Mouse (Mus musculus): ENCODE results near the gene Nrxn3. TPM values are rescaled to one million over a fixed set of nuclear protein-coding genes. Genes with fewer than 3 reads are reported as not detected.

Gene Nrxn3
- polyA plus RNA-seq, 1 experiment from 2014 or later = 4.8 TPM

- Histone ChIP-seq H3K27me3 (ENCODE audit: insufficient read depth, poor library complexity, severe bottlenecking) (no peaks in the 10 kb centered on the region), H3K36me3 (no peaks in the 10 kb centered on the region), H3K4me3 (no peak overlapping the region), H3K27ac (no peak overlapping the region), H3K4me1 (no peaks in the 10 kb centered on the region), H3K9me3 (no peaks in the 10 kb centered on the region)
- WGBS = 49% methylated on average over 9 of the region's 9 CpGs
- DNase-seq (ENCODE audit: low spot score) = no peak
These were observed 406.6 kb downstream of the Nrxn3 start for GRCm38 (mm10) chr12:89129139-89129907.

DNA sequence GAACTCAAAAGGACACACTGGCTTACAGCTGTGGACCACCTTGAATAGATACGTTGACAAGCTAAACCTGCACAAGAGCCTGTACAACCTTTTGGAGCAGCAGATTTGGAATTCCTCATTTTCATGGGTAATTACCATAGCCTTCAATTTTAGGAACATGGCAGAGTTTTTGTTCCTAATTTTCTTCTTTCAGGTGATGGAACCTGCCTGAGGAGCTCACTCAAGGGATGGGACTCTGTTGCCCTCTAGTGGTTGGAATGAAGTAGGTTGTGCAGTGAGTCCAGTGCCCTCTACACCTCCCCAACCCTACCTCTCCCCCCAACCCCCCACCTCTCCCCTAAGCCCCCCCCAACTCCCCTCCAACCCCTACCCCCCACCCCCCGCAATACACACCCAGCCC is 411.7 kb downstream of the Nrxn3 start:
- no peak overlapping the region for H3K4me3 ChIP-seq
- no peaks in the 10 kb centered on the region for H3K9me3 ChIP-seq
- no peak for DNase-seq (ENCODE audit: low spot score)
- no peaks in the 10 kb centered on the region for H3K4me1 ChIP-seq
- no peaks in the 10 kb centered on the region for H3K27me3 ChIP-seq (ENCODE audit: insufficient read depth, poor library complexity, severe bottlenecking)
- WGBS = 60% methylated on average over 2 of the region's 2 CpGs
- no peaks in the 10 kb centered on the region for H3K36me3 ChIP-seq
- H3K27ac ChIP-seq = no peak overlapping the region

GRCm38 (mm10) chr12:89134774-89135307 is 412.2 kb downstream of the Nrxn3 start:
- Histone ChIP-seq H3K9me3 (no peaks in the 10 kb centered on the region), H3K4me3 (no peak overlapping the region), H3K27ac (no peak overlapping the region), H3K27me3 (ENCODE audit: insufficient read depth, poor library complexity, severe bottlenecking) (no peaks in the 10 kb centered on the region), H3K4me1 (no peaks in the 10 kb centered on the region), H3K36me3 (no peaks in the 10 kb centered on the region)
- WGBS = 70% methylated on average over 8 of the region's 8 CpGs
- no peak for DNase-seq (ENCODE audit: low spot score)

- no peak for DNase-seq (ENCODE audit: low spot score)
- WGBS = 26% methylated on average over 3 of the region's 3 CpGs
- Histone ChIP-seq H3K27me3 (ENCODE audit: insufficient read depth, poor library complexity, severe bottlenecking) (no peaks in the 10 kb centered on the region), H3K9me3 (no peaks in the 10 kb centered on the region), H3K4me3 (no peak overlapping the region), H3K4me1 (0 out of 2 replicates have a peak, but pooled peaks cover 3% of the 10 kb centered on the region), H3K36me3 (no peaks in the 10 kb centered on the region), H3K27ac (no peak overlapping the region)
These were observed 426.3 kb downstream of the Nrxn3 start for GRCm38 (mm10) chr12:89148974-89149411.

DNA sequence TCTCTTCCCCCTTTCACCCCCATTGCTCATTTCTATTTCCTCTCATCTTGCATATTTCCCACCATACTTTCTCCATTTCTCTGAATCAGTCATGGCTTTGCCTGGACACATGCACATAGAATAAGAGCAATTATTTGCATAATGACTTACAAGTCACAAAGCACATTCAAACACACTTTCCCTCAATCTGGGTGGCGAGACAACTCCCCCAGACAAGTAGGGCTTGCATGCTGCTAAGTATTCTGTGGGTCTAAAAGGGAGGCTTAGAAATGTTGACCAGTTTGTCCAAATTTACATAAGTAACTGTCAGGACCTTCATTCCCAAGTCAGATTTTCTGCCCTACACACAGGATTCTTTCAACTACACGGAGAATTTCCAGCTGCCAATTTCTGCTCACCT is 426.8 kb downstream of the Nrxn3 start:
- Histone ChIP-seq H3K4me1 (0 out of 2 replicates have a peak, but pooled peaks cover 3% of the 10 kb centered on the region), H3K9me3 (no peaks in the 10 kb centered on the region), H3K27me3 (ENCODE audit: insufficient read depth, poor library complexity, severe bottlenecking) (no peaks in the 10 kb centered on the region), H3K36me3 (no peaks in the 10 kb centered on the region), H3K27ac (no peak overlapping the region), H3K4me3 (no peak overlapping the region)
- 64% methylated on average over 2 of the region's 2 CpGs for WGBS
- DNase-seq (ENCODE audit: low spot score) = no peak

- 67% methylated on average over 9 of the region's 9 CpGs for WGBS
- H3K9me3 ChIP-seq = no peaks in the 10 kb centered on the region
- H3K4me3 ChIP-seq = no peak overlapping the region
- no peaks in the 10 kb centered on the region for H3K27me3 ChIP-seq (ENCODE audit: insufficient read depth, poor library complexity, severe bottlenecking)
- no peak overlapping the region for H3K27ac ChIP-seq
- no peak for DNase-seq (ENCODE audit: low spot score)
- no peaks in the 10 kb centered on the region for H3K36me3 ChIP-seq
- H3K4me1 ChIP-seq = no peaks in the 10 kb centered on the region
These were observed 433.5 kb downstream of the Nrxn3 start for GRCm38 (mm10) chr12:89156086-89156757.

DNA sequence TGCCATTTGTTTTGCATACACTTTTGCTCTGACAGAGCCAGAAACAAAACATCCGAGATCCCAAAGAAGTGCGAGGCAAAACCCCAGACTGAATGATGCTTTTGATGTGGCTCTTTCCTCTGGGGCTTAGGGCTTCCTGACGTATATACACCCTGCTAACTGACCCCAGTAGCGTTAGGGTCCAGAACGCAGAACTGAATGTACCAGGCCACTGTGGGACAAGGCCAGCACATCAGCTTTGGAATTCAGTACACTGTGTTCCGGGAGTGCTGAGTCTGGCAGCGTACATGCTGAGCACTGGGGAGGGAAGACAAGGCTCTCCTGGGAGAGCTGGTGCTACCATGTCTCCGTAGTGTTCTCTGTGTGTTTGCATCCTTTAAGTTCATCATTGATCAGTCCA is 436.7 kb downstream of the Nrxn3 start:
- no peak for DNase-seq (ENCODE audit: low spot score)
- no peak overlapping the region for H3K4me3 ChIP-seq
- WGBS = 68% methylated on average over 8 of the region's 8 CpGs
- H3K36me3 ChIP-seq = no peaks in the 10 kb centered on the region
- no peaks in the 10 kb centered on the region for H3K9me3 ChIP-seq
- no peak overlapping the region for H3K27ac ChIP-seq
- H3K4me1 ChIP-seq = no peaks in the 10 kb centered on the region
- no peaks in the 10 kb centered on the region for H3K27me3 ChIP-seq (ENCODE audit: insufficient read depth, poor library complexity, severe bottlenecking)

DNA sequence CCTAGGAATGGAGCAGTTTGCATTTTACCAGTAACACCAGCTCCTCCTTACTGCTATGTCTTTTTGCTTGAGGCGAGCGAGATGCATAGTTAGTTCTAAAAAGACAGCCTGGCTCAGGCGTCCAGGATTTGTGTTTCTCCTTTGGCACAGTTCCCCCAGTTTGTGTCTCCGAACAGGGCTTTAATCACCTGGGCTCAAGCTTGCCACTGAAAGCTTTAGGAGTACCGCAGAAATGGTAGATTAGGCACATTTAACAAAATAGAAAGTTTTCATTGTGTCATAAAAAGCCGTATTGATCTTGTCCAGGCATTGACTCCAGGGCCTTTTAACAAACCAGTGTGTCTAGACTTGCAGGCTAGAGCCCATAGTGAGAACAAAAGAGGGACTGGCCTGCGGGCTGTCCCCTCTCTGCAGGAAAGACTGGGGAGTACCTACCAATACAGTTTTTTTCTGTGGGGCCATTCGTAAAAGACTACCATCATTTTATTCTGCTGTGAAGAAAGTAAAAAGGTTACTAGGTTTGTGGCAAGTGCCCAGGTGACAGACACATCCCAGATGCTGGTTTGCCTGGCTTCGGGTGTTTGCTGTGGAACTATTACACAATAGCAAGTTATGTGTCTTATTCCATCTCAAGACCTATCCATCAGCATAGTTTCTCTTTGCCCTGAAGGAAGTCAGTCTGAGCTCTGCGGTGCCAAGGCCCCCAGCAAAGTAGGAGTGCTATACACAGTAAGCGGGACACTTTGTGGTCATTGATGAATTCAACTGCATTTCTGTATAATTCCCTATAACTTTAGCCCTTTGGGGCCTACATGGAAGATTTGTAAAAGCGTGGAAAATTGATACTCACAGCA is 451.9 kb downstream of the Nrxn3 start:
- H3K4me3 ChIP-seq = no peak overlapping the region
- H3K9me3 ChIP-seq = no peaks in the 10 kb centered on the region
- no peaks in the 10 kb centered on the region for H3K27me3 ChIP-seq (ENCODE audit: insufficient read depth, poor library complexity, severe bottlenecking)
- peaks cover 6% of the 10 kb centered on the region; the same call in 1 of the 2 replicates for H3K4me1 ChIP-seq
- no peaks in the 10 kb centered on the region for H3K36me3 ChIP-seq
- no peak overlapping the region for H3K27ac ChIP-seq
- DNase-seq (ENCODE audit: low spot score) = no peak
- 72% methylated on average over 12 of the region's 12 CpGs for WGBS

- Histone ChIP-seq H3K36me3 (no peaks in the 10 kb centered on the region), H3K4me3 (no peak overlapping the region), H3K4me1 (peaks cover 9% of the 10 kb centered on the region; the same call in 1 of the 2 replicates), H3K27me3 (ENCODE audit: insufficient read depth, poor library complexity, severe bottlenecking) (no peaks in the 10 kb centered on the region), H3K27ac (no peak overlapping the region), H3K9me3 (no peaks in the 10 kb centered on the region)
- no peak for DNase-seq (ENCODE audit: low spot score)
- WGBS = 57% methylated on average over 13 of the region's 13 CpGs
These were observed 457.4 kb downstream of the Nrxn3 start for GRCm38 (mm10) chr12:89179970-89180666.

DNA sequence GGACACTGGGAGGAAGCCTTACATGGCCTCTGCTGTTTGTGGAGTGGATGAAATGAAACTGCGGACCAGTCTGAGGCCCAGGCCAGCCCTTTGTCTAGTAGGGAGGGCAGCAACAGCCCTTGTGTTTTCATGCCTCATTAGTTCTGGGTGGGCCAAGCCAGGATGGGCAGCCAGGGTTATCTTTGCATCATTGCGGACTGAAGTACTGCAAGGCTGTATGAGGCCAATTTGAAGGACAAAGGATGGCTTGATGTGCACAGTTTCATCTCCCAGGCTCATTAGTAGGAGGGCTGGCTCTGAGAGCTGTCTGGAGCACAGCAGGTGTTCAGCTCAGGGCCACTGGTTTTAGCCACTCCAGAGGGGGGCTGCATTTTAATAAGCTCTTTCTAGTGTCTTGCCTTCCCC is 458.5 kb downstream of the Nrxn3 start:
- no peaks in the 10 kb centered on the region for H3K36me3 ChIP-seq
- no peak overlapping the region for H3K4me3 ChIP-seq
- 57% methylated on average over 2 of the region's 2 CpGs for WGBS
- H3K9me3 ChIP-seq = no peaks in the 10 kb centered on the region
- H3K27ac ChIP-seq = no peak overlapping the region; the same call in 1 of the 2 replicates
- no peak for DNase-seq (ENCODE audit: low spot score)
- H3K4me1 ChIP-seq = peaks cover 6% of the 10 kb centered on the region; the same call in 1 of the 2 replicates
- no peaks in the 10 kb centered on the region for H3K27me3 ChIP-seq (ENCODE audit: insufficient read depth, poor library complexity, severe bottlenecking)

DNA sequence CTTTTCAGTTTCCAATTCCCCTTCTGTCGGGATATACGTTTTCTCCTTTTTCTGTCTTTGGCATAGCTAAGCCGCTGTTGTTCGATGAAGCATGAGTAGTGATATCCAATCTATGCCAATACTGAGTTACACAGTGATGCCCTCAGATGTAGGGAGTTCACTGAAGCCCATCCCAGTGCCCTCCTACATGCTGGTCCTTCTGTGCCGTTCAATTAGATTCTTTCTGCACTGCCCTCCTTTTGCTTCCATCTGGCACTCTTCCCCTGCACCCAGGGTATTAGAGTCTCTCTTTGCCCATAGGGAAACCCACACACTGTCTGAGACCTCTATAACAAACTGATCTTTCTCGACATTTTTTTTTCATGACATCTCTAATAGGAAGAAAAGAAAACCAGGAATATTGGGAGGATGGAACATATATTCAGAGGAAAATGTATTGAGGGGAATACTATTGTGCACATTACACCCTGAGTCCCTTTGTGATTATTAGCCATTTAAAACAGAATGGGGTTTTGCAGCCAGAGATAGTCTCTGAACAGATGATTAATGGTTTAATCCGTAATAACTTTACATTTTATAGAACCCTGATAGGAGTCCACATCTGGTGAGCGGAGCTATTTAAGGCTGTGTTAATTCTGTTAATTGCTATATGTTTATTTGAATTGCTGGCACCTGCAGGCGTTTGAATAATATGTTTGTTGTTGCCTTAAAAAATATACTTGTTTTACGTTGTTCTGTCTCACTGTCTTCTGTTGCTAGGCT is 476.3 kb downstream of the Nrxn3 start:
- Histone ChIP-seq H3K4me3 (no peak overlapping the region), H3K27ac (no peak overlapping the region), H3K4me1 (no peaks in the 10 kb centered on the region), H3K9me3 (no peaks in the 10 kb centered on the region), H3K36me3 (no peaks in the 10 kb centered on the region), H3K27me3 (ENCODE audit: insufficient read depth, poor library complexity, severe bottlenecking) (no peaks in the 10 kb centered on the region)
- no peak for DNase-seq (ENCODE audit: low spot score)
- 80% methylated on average over 10 of the region's 10 CpGs for WGBS

DNA sequence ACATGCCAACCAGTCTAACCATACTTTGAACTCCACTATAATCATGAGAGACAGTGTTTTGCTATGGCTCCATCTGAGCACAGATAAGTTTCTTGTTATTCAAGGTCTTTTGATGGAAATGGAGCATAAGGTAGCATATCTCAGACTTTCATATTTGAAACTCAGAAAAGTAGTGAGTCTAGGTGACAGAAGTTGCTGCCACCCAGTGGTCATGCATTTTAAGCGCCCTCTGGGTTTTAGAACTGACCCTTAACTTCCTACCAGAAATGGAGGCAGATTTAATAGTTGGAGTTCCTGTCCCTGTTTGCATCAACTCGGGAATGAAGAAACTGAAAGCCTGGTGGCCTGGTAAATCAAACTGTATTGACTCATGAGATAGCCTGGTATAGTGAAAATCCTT is 488.9 kb downstream of the Nrxn3 start:
- Histone ChIP-seq H3K27ac (no peak overlapping the region), H3K4me3 (no peak overlapping the region), H3K4me1 (no peaks in the 10 kb centered on the region), H3K27me3 (ENCODE audit: insufficient read depth, poor library complexity, severe bottlenecking) (no peaks in the 10 kb centered on the region), H3K36me3 (no peaks in the 10 kb centered on the region), H3K9me3 (no peaks in the 10 kb centered on the region)
- DNase-seq (ENCODE audit: low spot score) = no peak
- WGBS = 44% methylated on average over 2 of the region's 2 CpGs
